Mouse (Mus musculus) myocyte (in vitro differentiated cells): ENCODE data around the gene Morn5. TPM values are rescaled to one million over a fixed set of nuclear protein-coding genes. Genes with fewer than 3 reads are reported as not detected.

Experiments
- H3K27me3 ChIP-seq: one replicate; pipeline ENCODE4 v1.6.1; 2011; ENCODE audit not compliant: control insufficient read depth, insufficient read depth, insufficient read length
- H3K36me3 ChIP-seq: one replicate; pipeline ENCODE4 v1.6.1; 2011; ENCODE audit not compliant: control insufficient read depth, insufficient read depth
- H3K4me2 ChIP-seq: one replicate; pipeline ENCODE4 v1.6.1; 2011; ENCODE audit warnings: low read depth, control low read depth
- H3K4me3 ChIP-seq: one replicate; pipeline ENCODE4 v1.5.1; 2011; ENCODE audit warnings: mild to moderate bottlenecking, control low read depth, moderate library complexity
- H3K79me2 ChIP-seq: one replicate; pipeline ENCODE4 v1.6.1; 2011; ENCODE audit not compliant: control insufficient read depth, insufficient read depth
- H3ac ChIP-seq: one replicate; pipeline ENCODE4 v1.6.1; 2011; ENCODE audit not compliant: control insufficient read depth, insufficient read length
- CEBPB ChIP-seq: IDR thresholded peaks from 2 replicates; pipeline ENCODE4 v1.6.1; 2011; ENCODE audit warnings: mild to moderate bottlenecking, moderate library complexity; ENCODE audit not compliant: poor library complexity, insufficient read depth, severe bottlenecking
- E2F4 ChIP-seq: IDR thresholded peaks from one replicate; pipeline ENCODE4 v1.6.1; 2011; ENCODE audit warnings: mild to moderate bottlenecking, control low read depth, moderate library complexity; ENCODE audit not compliant: insufficient read depth
- MAX ChIP-seq: IDR thresholded peaks from one replicate; pipeline ENCODE4 v1.6.1; 2011; ENCODE audit warnings: low read depth, mild to moderate bottlenecking, control low read depth
- MYOD1 ChIP-seq, 3 experiments: IDR thresholded peaks; one replicate each; pipeline ENCODE4 v1.6.1; 2011; ENCODE audit warnings: control low read depth in 2 of 3, low read depth in 2 of 3, mild to moderate bottlenecking in 2 of 3, moderate library complexity in 1 of 3; ENCODE audit not compliant: insufficient read length in 2 of 3, control insufficient read depth in 1 of 3
- MYOG ChIP-seq, 3 experiments: IDR thresholded peaks; one replicate each; pipeline ENCODE4 v1.6.1; 2011; ENCODE audit warnings: control low read depth in 2 of 3, low read depth in 2 of 3, mild to moderate bottlenecking in 2 of 3; ENCODE audit not compliant: insufficient read length in 2 of 3, control insufficient read depth in 1 of 3, insufficient read depth in 1 of 3
- POLR2A ChIP-seq: IDR thresholded peaks from one replicate; pipeline ENCODE4 v1.6.1; 2011; ENCODE audit warnings: low read depth, mild to moderate bottlenecking, control low read depth, moderate library complexity; ENCODE audit not compliant: insufficient read length
- POLR2AphosphoS2 ChIP-seq: IDR thresholded peaks from one replicate; pipeline ENCODE4 v1.6.1; 2011; ENCODE audit warnings: low read depth, control low read depth; ENCODE audit not compliant: insufficient read length
- REST ChIP-seq: IDR thresholded peaks from one replicate; pipeline ENCODE4 v1.6.1; 2011; ENCODE audit warnings: mild to moderate bottlenecking, control low read depth, moderate library complexity; ENCODE audit not compliant: insufficient read depth, insufficient read length
- SRF ChIP-seq: IDR thresholded peaks from one replicate; pipeline ENCODE4 v1.6.1; 2011; ENCODE audit warnings: low read depth; ENCODE audit not compliant: control insufficient read depth, insufficient read length
- TCF12 ChIP-seq: IDR thresholded peaks from one replicate; pipeline ENCODE4 v1.6.1; 2011; ENCODE audit warnings: mild to moderate bottlenecking, control low read depth; ENCODE audit not compliant: poor library complexity, insufficient read depth, severe bottlenecking
- TCF3 ChIP-seq: IDR thresholded peaks from one replicate; pipeline ENCODE4 v1.6.1; 2011; ENCODE audit warnings: low read depth, control low read depth; ENCODE audit not compliant: insufficient read length
- USF1 ChIP-seq: IDR thresholded peaks from one replicate; pipeline ENCODE4 v1.6.1; 2011; ENCODE audit warnings: low read depth, mild to moderate bottlenecking, control low read depth, moderate library complexity
- polyA plus RNA-seq: library from polyadenylated mRNA; unstranded; fragments of >200 nt; fragmentation: generic; extraction: Trizol; gene quantifications from one replicate; pipeline ENCODE4 v1.2.1, GENCODE M21; 2012; ENCODE audit warnings: missing spikeins

Morn5 gene
- polyA plus RNA-seq, 1 experiment: 0.16 TPM

DNA sequence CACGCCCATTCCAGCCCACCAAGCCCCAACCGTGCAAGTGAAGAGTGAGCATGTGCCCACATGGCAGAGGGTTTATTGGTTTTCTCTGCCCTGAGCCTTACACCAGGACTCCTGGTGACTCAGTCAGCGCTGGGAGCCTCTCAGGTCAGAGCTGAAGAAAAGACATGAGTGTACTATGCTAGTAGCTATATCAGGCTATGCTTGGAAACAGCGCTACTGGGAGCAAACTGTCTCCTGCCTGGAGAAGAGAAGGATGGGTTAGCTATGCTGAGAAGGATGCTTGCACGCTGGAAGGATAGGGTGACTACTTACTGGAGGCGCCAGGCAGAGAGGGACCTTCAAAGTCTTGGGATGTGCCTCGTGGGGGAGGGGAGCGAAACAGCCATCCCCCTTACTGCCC, 38.7 kb upstream of the Morn5 start:
- Histone ChIP-seq H3K36me3 (no peaks in the 10 kb centered on the region), H3K79me2 (no peaks in the 10 kb centered on the region), H3ac (no peak overlapping the region), H3K4me2 (no peak overlapping the region), H3K4me3 (no peak overlapping the region), H3K27me3 (no peaks in the 10 kb centered on the region)
- TF ChIP-seq MYOD1 (IDR thresholded peaks at IDR 0.05; ENCODE audit: control insufficient read depth in 1 of 3, insufficient read length in 2 of 3, low read depth in 2 of 3): no peak
- no peak for TF ChIP-seq MYOG (IDR thresholded peaks at IDR 0.05; ENCODE audit: control insufficient read depth in 1 of 3, insufficient read depth in 1 of 3, insufficient read length in 2 of 3, low read depth in 2 of 3)
- TF ChIP-seq TCF3: no peak
- no peak for TF ChIP-seq POLR2AphosphoS2
- TF ChIP-seq CEBPB: no peak
- no peak for TF ChIP-seq TCF12
- no peak for TF ChIP-seq USF1
- TF ChIP-seq REST: no peak
- no peak for TF ChIP-seq E2F4
- TF ChIP-seq MAX: no peak
- TF ChIP-seq POLR2A: no peak
- TF ChIP-seq SRF: no peak

DNA sequence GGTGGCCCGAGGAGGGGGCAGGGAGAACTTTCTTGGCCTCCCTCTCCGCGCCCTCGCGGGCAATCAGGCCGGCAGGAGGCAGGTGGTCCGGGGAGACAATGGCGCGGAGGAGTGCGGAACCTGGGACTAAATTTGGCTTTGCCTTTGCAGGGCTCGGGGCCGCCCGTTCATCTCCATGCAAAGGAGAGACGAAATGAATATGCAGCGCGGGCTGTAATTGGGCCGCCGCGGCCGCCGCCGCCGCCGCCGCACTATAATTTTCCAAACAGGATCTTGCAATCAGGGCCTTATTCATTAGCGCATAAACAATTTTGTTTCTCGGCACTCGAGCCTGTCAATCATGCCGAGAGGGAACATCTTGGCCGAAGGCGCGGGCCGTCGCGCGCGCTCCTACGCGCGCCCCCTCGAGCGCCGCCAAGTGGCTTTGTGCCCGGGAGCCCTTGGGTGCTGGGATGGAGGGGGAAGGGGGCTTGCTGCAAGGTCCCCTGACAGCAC, 37.9 kb upstream of the Morn5 start:
- Histone ChIP-seq H3K4me2 (peak overlapping the region; percentile 37), H3ac (no peak overlapping the region), H3K36me3 (no peaks in the 10 kb centered on the region), H3K4me3 (no peak overlapping the region), H3K27me3 (no peaks in the 10 kb centered on the region), H3K79me2 (no peaks in the 10 kb centered on the region)
- TF ChIP-seq POLR2AphosphoS2 (no peak), TCF3 (no peak), SRF (no peak), REST (no peak), MYOD1 (IDR thresholded peaks at IDR 0.05; ENCODE audit: control insufficient read depth in 1 of 3, insufficient read length in 2 of 3, low read depth in 2 of 3) (no peak), USF1 (no peak), E2F4 (no peak), TCF12 (no peak), POLR2A (no peak), MYOG (IDR thresholded peaks at IDR 0.05; ENCODE audit: control insufficient read depth in 1 of 3, insufficient read depth in 1 of 3, insufficient read length in 2 of 3, low read depth in 2 of 3) (no peak), MAX (no peak), CEBPB (no peak)

DNA sequence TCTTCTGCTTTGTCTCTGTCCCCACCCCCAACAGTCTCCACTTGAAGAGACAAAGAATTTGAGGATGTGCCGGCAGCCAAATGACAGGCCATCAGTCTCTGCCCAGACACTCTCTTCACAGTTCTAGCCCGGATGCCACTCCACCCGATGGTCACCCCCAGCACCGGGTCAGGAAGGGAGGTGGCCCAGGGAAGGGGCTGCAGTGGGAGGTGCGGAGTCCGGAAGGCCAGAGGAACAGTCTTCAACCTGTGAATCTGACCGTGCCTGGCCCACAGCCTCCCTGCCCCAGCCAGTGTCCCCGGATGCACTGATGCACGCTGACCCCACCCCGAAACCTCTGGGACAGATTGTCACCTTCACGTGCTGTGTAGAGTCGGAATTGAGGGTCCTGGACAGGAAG, 36.2 kb upstream of the Morn5 start:
- Histone ChIP-seq H3K4me3 (no peak overlapping the region), H3K27me3 (no peaks in the 10 kb centered on the region), H3ac (no peak overlapping the region), H3K4me2 (no peak overlapping the region), H3K36me3 (no peaks in the 10 kb centered on the region), H3K79me2 (no peaks in the 10 kb centered on the region)
- TF ChIP-seq E2F4 (no peak), SRF (no peak), REST (no peak), TCF12 (no peak), CEBPB (no peak), TCF3 (no peak), MYOG (IDR thresholded peaks at IDR 0.05; ENCODE audit: control insufficient read depth in 1 of 3, insufficient read depth in 1 of 3, insufficient read length in 2 of 3, low read depth in 2 of 3) (no peak), MYOD1 (IDR thresholded peaks at IDR 0.05; ENCODE audit: control insufficient read depth in 1 of 3, insufficient read length in 2 of 3, low read depth in 2 of 3) (no peak), USF1 (no peak), MAX (no peak), POLR2AphosphoS2 (no peak), POLR2A (no peak)

DNA sequence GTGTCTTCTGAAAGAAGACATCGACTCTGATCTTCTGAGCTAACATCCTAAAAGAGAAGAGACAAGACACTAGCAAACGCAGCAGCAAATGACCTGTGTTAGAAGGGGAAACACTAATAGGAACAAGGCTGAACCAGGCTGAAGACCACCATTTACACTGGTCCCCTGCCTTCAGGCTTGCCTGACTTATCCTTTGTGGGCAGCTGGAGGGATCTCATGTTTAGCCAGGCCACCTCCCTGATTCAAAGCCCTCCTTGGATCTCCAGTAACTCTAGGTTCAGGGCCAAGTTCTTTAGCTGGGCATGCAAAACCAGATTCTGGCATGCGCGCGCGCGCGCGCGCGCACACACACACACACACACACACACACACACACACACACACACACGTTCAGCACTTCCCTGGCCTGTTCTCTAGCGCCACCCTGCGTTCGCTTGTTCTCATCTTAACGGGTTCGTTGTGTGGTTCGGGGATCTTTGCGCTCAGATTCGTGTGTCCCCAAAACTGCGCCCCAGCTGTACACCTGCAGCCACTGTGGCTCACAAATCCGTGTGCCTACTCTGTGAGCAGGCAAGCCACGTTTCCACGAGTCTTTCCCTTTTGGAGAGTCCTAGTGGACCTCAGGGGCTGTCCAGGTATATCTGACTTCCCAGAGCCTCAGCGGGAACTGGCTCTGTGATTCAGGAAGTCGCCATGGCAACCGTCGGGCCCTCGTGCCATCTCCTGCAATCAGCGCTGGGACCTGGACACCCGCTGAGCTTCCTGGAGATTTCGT, 27.7 kb upstream of the Morn5 start:
- H3K27me3 ChIP-seq: peaks cover 11% of the 10 kb centered on the region
- no peak for TF ChIP-seq MYOD1 (IDR thresholded peaks at IDR 0.05; ENCODE audit: control insufficient read depth in 1 of 3, insufficient read length in 2 of 3, low read depth in 2 of 3)
- H3K4me3 ChIP-seq: no peak overlapping the region

DNA sequence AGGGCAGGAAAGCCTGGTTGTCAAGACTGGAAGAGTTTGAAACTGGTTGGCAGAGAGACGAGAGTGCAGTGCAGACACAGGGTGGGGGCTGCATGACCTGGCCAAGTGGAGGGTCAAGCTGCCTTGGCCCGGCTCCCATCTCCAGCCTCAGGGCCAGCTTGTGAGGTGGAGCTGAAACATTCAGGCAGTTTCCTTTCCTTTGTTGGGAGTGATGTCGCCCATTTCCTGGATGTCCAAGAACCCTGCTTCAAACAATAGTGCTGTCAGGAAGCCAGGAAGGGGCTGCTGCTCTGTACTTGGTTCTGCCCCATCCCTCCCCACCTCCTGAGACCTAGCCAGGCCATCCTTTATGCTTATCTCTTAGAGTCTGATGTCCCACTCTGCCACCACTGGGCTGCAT, 26.0 kb upstream of the Morn5 start:
- no peak overlapping the region for H3ac ChIP-seq
- H3K4me3 ChIP-seq: no peak overlapping the region
- H3K4me2 ChIP-seq: no peak overlapping the region
- H3K27me3 ChIP-seq: peaks cover 18% of the 10 kb centered on the region
- H3K36me3 ChIP-seq: no peaks in the 10 kb centered on the region
- no peaks in the 10 kb centered on the region for H3K79me2 ChIP-seq
- no peak for TF ChIP-seq E2F4
- no peak for TF ChIP-seq MYOG (IDR thresholded peaks at IDR 0.05; ENCODE audit: control insufficient read depth in 1 of 3, insufficient read depth in 1 of 3, insufficient read length in 2 of 3, low read depth in 2 of 3)
- TF ChIP-seq USF1: no peak
- TF ChIP-seq CEBPB: no peak
- TF ChIP-seq MYOD1 (IDR thresholded peaks at IDR 0.05; ENCODE audit: control insufficient read depth in 1 of 3, insufficient read length in 2 of 3, low read depth in 2 of 3): no peak
- no peak for TF ChIP-seq REST
- TF ChIP-seq TCF3: no peak

More for the DNA sequence above, 27.7 kb upstream of the Morn5 start:
- peak overlapping the region; percentile 44 for H3K4me2 ChIP-seq
- H3K36me3 ChIP-seq: no peaks in the 10 kb centered on the region
- no peak overlapping the region for H3ac ChIP-seq
- H3K79me2 ChIP-seq: no peaks in the 10 kb centered on the region
